20 mouse cellular contexts compared by ENCODE assay signal in the genomic region with DNA sequence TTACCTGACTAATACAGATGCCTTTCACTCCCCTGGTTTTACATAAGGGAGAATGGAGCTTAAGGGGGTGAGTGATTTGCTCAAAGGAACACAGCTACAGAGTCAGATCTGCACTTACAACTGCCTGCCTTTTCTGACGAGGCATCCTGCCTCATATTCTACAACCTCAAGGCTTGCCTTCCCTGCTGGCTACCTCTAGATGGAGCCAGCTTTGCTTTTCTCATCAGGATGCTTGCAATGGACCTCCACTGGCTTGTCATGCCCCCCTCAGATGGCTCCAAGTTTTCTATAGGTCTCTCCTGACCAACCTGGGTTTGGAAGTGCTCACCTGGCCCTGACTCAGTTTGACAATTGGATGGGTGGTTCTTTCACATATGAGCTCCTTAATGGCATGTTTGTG.
DNase-seq lines count a peak whose midpoint lies in the region; ATAC-seq and TF ChIP-seq lines count a peak whose summit lies in the region.
"Had no signal": no experiment of that assay in that cellular context is flagged by ENCODE, and none has a peak within 500 bp of the region (broad histone marks: within the 10 kb centered on the region; RNA-seq: fewer than 3 reads in every experiment).

No protein-coding gene starts in this region.

- no peak for ATAC-seq in cerebellum, adult (ENCODE audit: insufficient number of reproducible peaks, low FRiP score, low TSS enrichment)
- ATAC-seq: CD4-positive, CD25-positive, alpha-beta regulatory T cell, adult 4 months; forebrain, embryonic 14.5 days had no signal

- TF ChIP-seq EP300 in heart, adult 2 months (IDR thresholded peaks at IDR 0.05; ENCODE audit: insufficient read depth, low read depth, low read length) = no peak

- no peak overlapping the region for H3K9ac ChIP-seq in heart, adult 2 months (ENCODE audit: low read depth, low read length)
- H3K9ac ChIP-seq: heart, embryonic 15.5 days; limb, embryonic 13.5 days; liver, embryonic 15.5 days; midbrain, embryonic 12.5 days had no signal

- intact Hi-C loops in heart, adult 2 months (cut with DNase I) = no loop called here

- 7% methylated on average over 1 of the region's 1 CpGs for WGBS in heart, adult 2 months
- WGBS in heart, embryonic 10.5 days = 18% methylated on average over 1 of the region's 1 CpGs

- no peak for TF ChIP-seq POLR2A in heart, adult 2 months (IDR thresholded peaks at IDR 0.05; ENCODE audit: insufficient read depth, low read depth, low read length)

- H3K4me1 ChIP-seq in heart, adult 2 months (ENCODE audit: control insufficient read depth, insufficient read depth, low read length) = no peaks in the 10 kb centered on the region
- no peaks in the 10 kb centered on the region for H3K4me1 ChIP-seq in heart, embryonic 10.5 days
- H3K4me1 ChIP-seq: embryonic facial prominence, embryonic 10.5 days; heart, embryonic 15.5 days; limb, embryonic 13.5 days; liver, embryonic 15.5 days; midbrain, embryonic 12.5 days had no signal

- H3K27ac ChIP-seq in heart, adult 2 months = no peak overlapping the region
- H3K27ac ChIP-seq in heart, embryonic 10.5 days = no peak overlapping the region
- no peak overlapping the region for H3K27ac ChIP-seq in layer of hippocampus, adult 2 months
- H3K27ac ChIP-seq: embryonic facial prominence, embryonic 10.5 days; heart, embryonic 15.5 days; limb, embryonic 13.5 days; liver, embryonic 15.5 days; midbrain, embryonic 12.5 days had no signal

- peak; percentile 31 for TF ChIP-seq CTCF in heart, adult 2 months (IDR thresholded peaks at IDR 0.05)
- peak; percentile 75 for TF ChIP-seq CTCF in layer of hippocampus, adult 2 months (conservative IDR thresholded peaks at IDR 0.05)

- no peaks in the 10 kb centered on the region for H3K36me3 ChIP-seq in heart, adult 2 months (ENCODE audit: control insufficient read depth, insufficient read depth, low read length)
- no peaks in the 10 kb centered on the region for H3K36me3 ChIP-seq in heart, embryonic 10.5 days
- H3K36me3 ChIP-seq: embryonic facial prominence, embryonic 10.5 days; heart, embryonic 15.5 days; limb, embryonic 13.5 days; liver, embryonic 15.5 days; midbrain, embryonic 12.5 days had no signal

- H3K27me3 ChIP-seq in heart, adult 2 months (ENCODE audit: control insufficient read depth, insufficient read depth, low read length) = no peaks in the 10 kb centered on the region
- no peaks in the 10 kb centered on the region for H3K27me3 ChIP-seq in heart, embryonic 10.5 days (ENCODE audit: insufficient read depth, poor library complexity, severe bottlenecking)
- H3K27me3 ChIP-seq: heart, embryonic 15.5 days; limb, embryonic 13.5 days; liver, embryonic 15.5 days; midbrain, embryonic 12.5 days had no signal

- peak; percentile 16 for DNase-seq in cerebellum, adult 9-10 months
- DNase-seq in heart, adult 2 months = no peak
- no peak for DNase-seq in heart, embryonic 10.5 days (ENCODE audit: low spot score)
- DNase-seq in layer of hippocampus, adult 2 months (ENCODE audit: low spot score in 2 of 2) = no peak
- DNase-seq in layer of hippocampus, postnatal 25 days (ENCODE audit: extremely low spot score in 1 of 2, low spot score in 1 of 2) = no peak
- peak; percentile 23 for DNase-seq in retina, embryonic 14.5 days (ENCODE audit: low spot score)
- no peak for DNase-seq in retina, postnatal 1 day
- DNase-seq: adrenal gland, adult 2 months; cerebellum, adult 11-12 months; heart, adult 11 months; layer of hippocampus, postnatal 36 days; lung, postnatal 4 days had no signal

- H3K9me3 ChIP-seq in heart, embryonic 10.5 days = no peaks in the 10 kb centered on the region
- H3K9me3 ChIP-seq: embryonic facial prominence, embryonic 10.5 days; heart, embryonic 15.5 days; limb, embryonic 13.5 days; liver, embryonic 15.5 days; midbrain, embryonic 12.5 days had no signal

- H3K4me3 ChIP-seq in heart, adult 2 months = no peak overlapping the region
- no peak overlapping the region for H3K4me3 ChIP-seq in heart, embryonic 10.5 days
- no peak overlapping the region for H3K4me3 ChIP-seq in layer of hippocampus, adult 2 months
- H3K4me3 ChIP-seq: embryonic facial prominence, embryonic 10.5 days; heart, embryonic 15.5 days; limb, embryonic 13.5 days; liver, embryonic 15.5 days; midbrain, embryonic 12.5 days had no signal

- no peaks in the 10 kb centered on the region for H3K79me2 ChIP-seq in heart, adult 2 months (replicated peaks; ENCODE audit: control insufficient read depth, insufficient read depth, low read length)

Comparison
In these comparisons a context has a peak if more than half of its experiments do, and no peak if none do; other contexts are left out.
1. DNase-seq: peak in cerebellum, adult 9-10 months (single experiment) and retina, embryonic 14.5 days (single experiment); none in heart, adult 2 months (0 of 2), heart, embryonic 10.5 days (single experiment), layer of hippocampus, adult 2 months (0 of 2), layer of hippocampus, postnatal 25 days (0 of 2) and retina, postnatal 1 day (single experiment).